Mouse (Mus musculus) thymus, postnatal 4 days (tissue): ENCODE data around the gene Upb1.
"Not testable (repeated sequence)": the region's sequence is repeated elsewhere in the genome, so short reads cannot be mapped to it uniquely, and the experiment has no call there.

Experiments used
- DNase-seq: peaks from one replicate; pipeline ENCODE4 v3.0.0; 2021

Gene Upb1

DNA sequence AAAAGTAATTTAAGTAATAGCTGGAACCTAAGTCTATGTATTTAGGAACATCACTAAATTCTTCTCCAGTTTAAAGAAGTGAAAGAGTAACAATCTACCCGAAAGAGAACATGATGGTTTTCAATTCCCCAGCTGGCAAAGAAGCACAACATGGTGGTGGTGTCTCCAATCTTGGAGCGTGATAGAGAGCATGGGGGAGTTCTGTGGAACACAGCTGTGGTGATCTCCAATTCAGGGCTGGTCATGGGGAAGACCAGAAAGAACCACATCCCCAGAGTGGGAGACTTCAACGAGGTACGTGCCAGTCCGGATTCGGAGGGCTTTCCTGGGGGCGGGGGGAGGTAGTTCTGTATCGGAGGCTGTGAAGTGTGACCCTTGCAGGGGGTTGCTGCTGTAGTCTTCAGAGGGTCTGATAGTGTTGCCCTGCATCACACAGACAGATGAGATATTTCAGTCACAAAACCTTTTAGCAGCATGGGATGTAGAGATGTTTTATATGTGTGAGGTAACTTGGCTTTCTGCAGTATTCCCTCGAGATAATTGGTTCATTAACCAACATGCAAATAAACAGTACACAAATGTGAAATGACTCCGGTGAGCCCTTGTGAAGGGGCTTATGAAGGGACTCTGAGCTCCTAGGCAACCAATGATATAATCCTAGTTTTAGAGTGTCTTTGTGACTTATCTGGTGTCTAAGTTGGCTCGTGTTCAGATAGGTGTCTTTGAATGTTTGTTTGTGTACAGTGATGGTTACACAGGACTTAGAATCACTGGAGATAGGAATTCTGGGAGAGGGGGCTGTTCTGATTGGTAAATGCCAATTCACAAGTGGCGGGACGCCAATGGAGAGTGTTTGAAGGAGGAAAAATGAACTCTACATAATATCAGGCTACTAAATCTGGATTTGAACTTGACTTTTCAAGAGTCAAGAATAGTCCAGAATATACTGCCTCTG lies 27.4 kb downstream of the Upb1 start:
- DNase-seq: no peak

DNA sequence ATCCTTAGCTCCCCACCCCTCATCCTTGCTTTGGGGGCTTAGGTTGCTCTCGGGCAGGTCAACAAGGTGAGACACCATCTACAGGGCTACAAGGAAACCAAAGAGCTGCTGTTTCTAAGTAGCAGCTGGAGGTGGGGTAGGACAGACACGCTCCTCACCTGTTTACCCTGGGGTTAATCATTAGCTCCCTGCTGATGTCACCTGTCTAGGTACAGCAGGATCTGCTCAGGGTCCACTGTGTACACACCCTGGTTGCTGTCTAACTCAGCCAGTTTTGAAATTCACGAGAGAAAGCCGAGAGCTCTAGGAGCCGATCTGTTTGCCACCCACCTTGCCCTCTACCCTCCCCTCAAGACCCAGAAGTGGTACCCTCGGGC lies 28.1 kb downstream of the Upb1 start:
- no peak for DNase-seq

DNA sequence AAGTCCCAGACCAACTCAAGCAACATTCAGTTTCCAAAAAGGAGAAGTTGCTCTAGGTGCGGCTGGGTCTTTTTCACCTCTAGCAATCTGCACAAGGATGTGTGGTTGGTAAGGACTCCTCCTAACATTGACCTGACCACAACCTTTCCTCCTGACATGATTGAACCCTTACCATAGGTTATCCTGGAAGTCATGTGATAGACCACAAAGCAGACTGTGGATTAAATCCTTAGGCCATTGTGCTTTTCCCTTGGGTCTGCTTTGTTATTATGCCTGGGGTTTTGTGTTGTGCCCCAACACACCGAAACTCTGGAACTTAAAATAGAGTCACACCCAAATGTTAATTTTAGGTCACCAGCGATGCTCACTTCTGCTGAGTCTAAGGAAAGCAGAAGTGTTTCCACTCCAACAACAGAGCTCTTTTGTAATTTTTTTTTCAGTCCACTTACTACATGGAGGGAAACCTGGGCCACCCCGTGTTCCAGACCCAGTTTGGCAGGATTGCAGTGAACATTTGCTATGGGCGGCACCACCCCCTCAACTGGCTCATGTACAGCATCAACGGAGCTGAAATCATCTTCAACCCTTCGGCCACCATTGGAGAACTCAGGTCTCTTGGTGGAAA lies 28.7 kb downstream of the Upb1 start:
- no peak for DNase-seq

DNA sequence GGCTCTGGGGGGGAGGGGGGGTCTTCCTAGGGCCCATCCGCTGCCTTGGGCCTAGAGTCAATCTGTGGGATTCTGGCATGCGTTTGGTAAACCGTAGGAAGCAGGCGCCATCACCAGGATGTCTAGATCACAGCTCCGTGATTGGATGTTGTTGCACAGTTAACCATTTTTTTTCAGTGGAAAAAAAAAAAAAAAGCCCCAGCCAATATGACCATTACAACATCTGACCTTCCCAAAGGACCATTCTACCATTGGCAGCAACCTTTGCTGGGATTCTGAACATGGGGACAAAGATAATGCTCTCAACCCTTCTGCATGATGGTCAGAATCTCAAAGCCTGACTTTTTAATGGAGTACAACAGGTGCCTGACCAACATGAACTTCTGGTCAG lies 29.2 kb downstream of the Upb1 start:
- no peak for DNase-seq

GRCm38 (mm10) chr10:75430633-75431032 lies 29.7 kb downstream of the Upb1 start:
- DNase-seq: no peak

- peak; percentile 82 for DNase-seq
These were observed 35.8 kb downstream of the Upb1 start for GRCm38 (mm10) chr10:75436604-75437217.

GRCm38 (mm10) chr10:75437284-75437683 lies 36.4 kb downstream of the Upb1 start:
- no peak for DNase-seq

GRCm38 (mm10) chr10:75438132-75438810 lies 37.4 kb downstream of the Upb1 start:
- no peak for DNase-seq

- DNase-seq: peak; percentile 68
These were observed 38.4 kb downstream of the Upb1 start for GRCm38 (mm10) chr10:75439211-75439811.

DNA sequence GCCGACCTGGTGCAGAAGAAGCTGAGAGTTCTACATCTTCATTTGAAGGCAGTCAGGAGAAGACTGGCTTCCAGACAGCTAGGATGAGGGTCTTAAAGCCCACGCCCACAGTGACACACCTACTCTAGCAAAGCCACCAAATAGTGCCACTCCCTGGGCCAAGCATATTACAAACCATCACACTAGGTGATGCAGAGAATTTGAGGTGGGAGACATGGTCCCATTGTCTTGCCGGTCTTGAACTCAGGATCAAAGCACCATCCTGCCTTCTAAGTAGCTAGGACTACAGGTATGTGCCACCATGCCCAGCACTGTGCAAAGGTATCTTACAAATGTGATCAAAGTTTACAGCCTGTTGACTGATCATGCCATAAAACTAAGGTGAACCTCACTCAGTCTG lies 39.8 kb downstream of the Upb1 start:
- DNase-seq: no peak

DNA sequence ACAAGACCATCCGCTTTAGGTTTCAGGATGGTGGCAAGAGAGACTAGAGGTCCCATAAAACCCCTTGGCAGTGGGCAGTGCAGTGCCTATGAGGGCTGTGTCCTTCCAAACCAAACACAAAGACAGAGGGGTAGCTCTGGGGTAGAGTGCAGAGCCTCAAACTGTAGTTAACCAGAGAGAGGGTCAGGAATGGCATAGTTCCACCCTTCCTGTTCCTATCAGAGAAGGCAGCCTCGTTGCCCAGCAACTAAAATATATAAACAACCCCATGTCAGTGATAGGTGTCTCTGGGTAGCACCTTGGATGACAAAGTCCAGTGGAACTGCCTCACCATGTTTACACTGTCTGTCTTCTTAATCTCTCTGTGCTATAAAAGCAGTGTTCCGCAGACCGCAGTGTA lies 40.9 kb downstream of the Upb1 start:
- DNase-seq: no peak

- no peak for DNase-seq
These were observed 42.1 kb downstream of the Upb1 start for GRCm38 (mm10) chr10:75443017-75443416.

- peak; percentile 50 for DNase-seq
These were observed 43.4 kb downstream of the Upb1 start for GRCm38 (mm10) chr10:75444111-75444826.

DNA sequence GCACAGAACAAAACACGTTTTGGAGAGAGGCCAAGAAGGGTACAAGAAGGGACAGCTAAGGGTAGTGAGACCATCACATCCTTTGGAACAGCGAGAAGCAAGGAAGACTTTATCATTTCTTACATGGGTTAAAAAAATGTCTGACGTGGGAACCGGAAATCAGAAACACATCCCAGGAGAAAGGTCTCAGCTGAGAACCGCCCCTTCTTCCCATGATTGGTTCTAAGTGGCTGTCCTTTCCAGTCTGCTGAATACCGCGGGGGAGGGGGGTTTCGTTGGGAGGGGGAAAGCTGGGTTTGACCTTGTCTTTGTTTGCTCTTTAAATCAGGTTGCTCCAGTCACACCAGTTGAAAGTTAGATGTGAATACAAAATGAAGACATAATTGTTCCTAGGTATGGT lies 44.1 kb downstream of the Upb1 start:
- no peak for DNase-seq

GRCm38 (mm10) chr10:75446501-75447083 lies 45.7 kb downstream of the Upb1 start:
- peak; percentile 18 for DNase-seq

DNA sequence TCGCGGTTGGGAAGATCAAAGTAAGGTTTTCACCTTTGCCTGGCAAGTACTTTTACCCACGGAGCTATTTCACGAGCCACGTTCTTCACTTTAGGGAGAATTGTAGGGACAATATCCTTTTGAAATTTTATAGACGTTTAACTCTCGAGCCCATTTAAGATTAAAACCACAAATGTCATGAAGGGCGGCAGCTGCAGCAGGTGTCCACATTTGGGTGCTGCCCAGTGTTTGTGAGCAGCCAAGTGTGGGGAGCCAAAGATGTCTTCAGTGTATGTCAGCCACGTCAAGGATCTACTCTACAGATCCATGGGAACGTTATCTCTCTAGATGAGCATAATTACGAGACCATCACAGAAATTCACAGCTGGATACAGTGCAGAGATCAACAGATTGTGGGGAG lies 46.6 kb downstream of the Upb1 start:
- DNase-seq: no peak

DNA sequence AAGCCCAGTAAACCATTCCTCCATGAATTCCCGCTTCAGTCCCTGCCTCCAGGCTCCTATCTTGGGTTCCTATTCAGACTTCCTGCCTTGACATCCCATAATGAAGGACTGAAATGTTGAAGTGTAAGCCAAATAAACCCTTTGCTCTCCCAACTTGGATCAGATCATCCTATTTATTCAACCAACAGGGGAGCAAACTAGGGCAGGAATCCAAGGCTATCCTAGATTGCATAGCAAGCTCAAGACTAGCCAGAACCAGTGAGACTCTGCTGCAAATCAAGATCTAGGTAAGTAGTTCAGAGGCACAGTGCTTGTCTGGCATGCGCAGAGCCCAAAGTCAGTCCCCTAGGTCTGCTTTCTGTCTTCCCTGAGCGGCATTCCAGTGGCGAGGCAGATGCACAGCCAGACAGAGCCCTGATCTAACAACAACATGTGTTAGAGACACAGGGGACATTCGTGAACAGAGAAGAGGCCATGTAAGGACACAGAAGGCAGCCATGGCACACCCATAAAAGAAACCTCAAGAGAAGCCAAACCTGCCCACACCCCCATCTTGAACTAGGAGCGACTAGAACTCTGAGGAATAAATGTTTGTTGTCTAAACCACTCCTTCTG lies 48.0 kb downstream of the Upb1 start:
- DNase-seq: no peak

DNA sequence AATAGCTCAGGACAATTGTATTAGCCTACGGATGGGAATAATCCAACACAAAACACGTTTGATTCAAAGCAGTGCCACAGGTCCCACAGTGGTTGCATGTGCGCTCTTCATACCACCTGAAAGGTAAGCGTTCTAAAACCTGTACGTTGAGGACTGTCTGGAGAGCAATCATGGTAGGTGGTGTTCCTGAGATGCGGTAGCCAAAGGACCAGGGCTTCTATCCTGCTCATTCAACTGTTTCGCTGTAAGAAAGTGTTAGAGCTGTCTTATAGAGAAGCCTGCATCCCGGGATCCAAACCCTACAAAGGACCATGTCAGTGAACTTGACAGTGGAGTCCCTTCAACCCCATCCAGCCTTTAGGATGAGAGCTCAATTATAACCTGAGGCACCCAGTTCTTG lies 49.4 kb downstream of the Upb1 start:
- DNase-seq: no peak

GRCm38 (mm10) chr10:75451036-75451786 lies 50.3 kb downstream of the Upb1 start:
- no peak for DNase-seq

- DNase-seq: not testable (repeated sequence)
These were observed 55.3 kb downstream of the Upb1 start for GRCm38 (mm10) chr10:75456061-75456831.
